Mouse (Mus musculus): ENCODE measurements around the gene Tas1r3. TPM values are rescaled to one million over a fixed set of nuclear protein-coding genes. Genes with fewer than 3 reads are reported as not detected.
A peak's percentile ranks its signal among the peaks of the same experiment; 100 is the strongest.

The Tas1r3 gene
- polyA plus RNA-seq, 1 experiment from 2014 or later = 0.11 TPM

GRCm38 (mm10) chr4:155840076-155841002 lies 22.8 kb downstream of the Tas1r3 start:
- WGBS = 14% methylated on average over 8 of the region's 8 CpGs
- Histone ChIP-seq H3K4me2 (replicated peaks; ENCODE audit: low read depth) (peak overlapping the region; percentile 97), H3K36me3 (ENCODE audit: control insufficient read depth, insufficient read depth, low read length) (peaks cover 4% of the 10 kb centered on the region; the same call in 1 of the 2 replicates), H3K27ac (replicated peaks) (peak overlapping the region; percentile 97), H3K4me1 (replicated peaks; ENCODE audit: control insufficient read depth, insufficient read depth) (0 out of 2 replicates have a peak, but pooled peaks cover 3% of the 10 kb centered on the region), H3K9ac (ENCODE audit: low read length) (peak overlapping the region; percentile 69), H3K9me3 (ENCODE audit: control insufficient read depth, low read length) (no peaks in the 10 kb centered on the region), H3K4me3 (ENCODE audit: low read depth, low read length) (peak overlapping the region; percentile 53), H3K27me3 (ENCODE audit: control insufficient read depth, insufficient read depth, low read length) (no peaks in the 10 kb centered on the region)
- ATAC-seq (ENCODE audit: low FRiP score, low TSS enrichment) = peak; percentile 1; the same call in 1 of the 2 replicates
- DNase-seq (ENCODE audit: low spot score) = no peak
- no peak for TF ChIP-seq CTCF (IDR thresholded peaks at IDR 0.05; ENCODE audit: low read depth)
- TF ChIP-seq EP300 (optimal IDR thresholded peaks at IDR 0.05) = no peak

GRCm38 (mm10) chr4:155839483-155839910 lies 23.7 kb downstream of the Tas1r3 start, which contains the start of gene Mxra8:
Gene Mxra8 (plus strand): TSS chr4:155839680.
- Histone ChIP-seq H3K27ac (replicated peaks) (peak within 1 kb of the TSS; percentile 97), H3K36me3 (ENCODE audit: control insufficient read depth, insufficient read depth, low read length) (peaks cover 4% of the 10 kb centered on the region; the same call in 1 of the 2 replicates), H3K9me3 (ENCODE audit: control insufficient read depth, low read length) (no peaks in the 10 kb centered on the region), H3K4me1 (replicated peaks; ENCODE audit: control insufficient read depth, insufficient read depth) (0 out of 2 replicates have a peak, but pooled peaks cover 3% of the 10 kb centered on the region), H3K4me2 (replicated peaks; ENCODE audit: low read depth) (peak within 1 kb of the TSS; percentile 97), H3K4me3 (ENCODE audit: low read depth, low read length) (peak within 1 kb of the TSS; percentile 53), H3K27me3 (ENCODE audit: control insufficient read depth, insufficient read depth, low read length) (no peaks in the 10 kb centered on the region), H3K9ac (ENCODE audit: low read length) (peak within 1 kb of the TSS; percentile 69)
- ATAC-seq (ENCODE audit: low FRiP score, low TSS enrichment) = peak; percentile 91
- DNase-seq (ENCODE audit: low spot score) = peak; percentile 81
- WGBS = 9% methylated on average over 16 of the region's 16 CpGs
- no peak for TF ChIP-seq CTCF (IDR thresholded peaks at IDR 0.05; ENCODE audit: low read depth)
- TF ChIP-seq EP300 (optimal IDR thresholded peaks at IDR 0.05) = no peak

- Histone ChIP-seq H3K4me3 (ENCODE audit: low read depth, low read length) (no peak overlapping the region; the same call in 1 of the 2 replicates), H3K36me3 (ENCODE audit: control insufficient read depth, insufficient read depth, low read length) (peaks cover 4% of the 10 kb centered on the region; the same call in 1 of the 2 replicates), H3K27ac (replicated peaks) (peak overlapping the region; percentile 97), H3K27me3 (ENCODE audit: control insufficient read depth, insufficient read depth, low read length) (no peaks in the 10 kb centered on the region), H3K4me2 (replicated peaks; ENCODE audit: low read depth) (peak overlapping the region; percentile 97), H3K9me3 (ENCODE audit: control insufficient read depth, low read length) (no peaks in the 10 kb centered on the region), H3K9ac (ENCODE audit: low read length) (0 out of 2 replicates have a peak overlapping the region, but pooled peaks have one; percentile 31), H3K4me1 (replicated peaks; ENCODE audit: control insufficient read depth, insufficient read depth) (0 out of 2 replicates have a peak, but pooled peaks cover 3% of the 10 kb centered on the region)
- ATAC-seq (ENCODE audit: low FRiP score, low TSS enrichment) = peak; percentile 6; the same call in 1 of the 2 replicates
- no peak for DNase-seq (ENCODE audit: low spot score)
- 32% methylated on average over 8 of the region's 8 CpGs for WGBS
- TF ChIP-seq CTCF (IDR thresholded peaks at IDR 0.05; ENCODE audit: low read depth) = no peak
- no peak for TF ChIP-seq EP300 (optimal IDR thresholded peaks at IDR 0.05)
These were observed 24.7 kb downstream of the Tas1r3 start for GRCm38 (mm10) chr4:155838187-155839153.

GRCm38 (mm10) chr4:155837404-155838010 lies 25.7 kb downstream of the Tas1r3 start:
- no peak for DNase-seq (ENCODE audit: low spot score)
- H3K4me3 ChIP-seq (ENCODE audit: low read depth, low read length) = no peak overlapping the region

GRCm38 (mm10) chr4:155833836-155834235 lies 29.3 kb downstream of the Tas1r3 start:
- Histone ChIP-seq H3K27ac (replicated peaks) (peak overlapping the region; percentile 81), H3K9ac (ENCODE audit: low read length) (no peak overlapping the region), H3K9me3 (ENCODE audit: control insufficient read depth, low read length) (no peaks in the 10 kb centered on the region), H3K4me2 (replicated peaks; ENCODE audit: low read depth) (no peak overlapping the region), H3K4me3 (ENCODE audit: low read depth, low read length) (no peak overlapping the region), H3K36me3 (ENCODE audit: control insufficient read depth, insufficient read depth, low read length) (no peaks in the 10 kb centered on the region), H3K27me3 (ENCODE audit: control insufficient read depth, insufficient read depth, low read length) (no peaks in the 10 kb centered on the region), H3K4me1 (replicated peaks; ENCODE audit: control insufficient read depth, insufficient read depth) (no peaks in the 10 kb centered on the region)
- ATAC-seq (ENCODE audit: low FRiP score, low TSS enrichment) (peak; percentile 8; the same call in 1 of the 2 replicates), DNase-seq (ENCODE audit: low spot score) (peak; percentile 80)
- TF ChIP-seq EP300 (optimal IDR thresholded peaks at IDR 0.05) (peak; percentile 20), CTCF (IDR thresholded peaks at IDR 0.05; ENCODE audit: low read depth) (peak; percentile 86)
- WGBS = 7% methylated on average over 2 of the region's 2 CpGs

More at GRCm38 (mm10) chr4:155837404-155838010, 25.7 kb downstream of the Tas1r3 start:
- TF ChIP-seq CTCF (IDR thresholded peaks at IDR 0.05; ENCODE audit: low read depth) (no peak), EP300 (optimal IDR thresholded peaks at IDR 0.05) (no peak)
- 56% methylated on average over 11 of the region's 11 CpGs for WGBS
- no peak overlapping the region for H3K9ac ChIP-seq (ENCODE audit: low read length)
- H3K27ac ChIP-seq (replicated peaks) = peak overlapping the region; percentile 97
- no peaks in the 10 kb centered on the region for H3K36me3 ChIP-seq (ENCODE audit: control insufficient read depth, insufficient read depth, low read length)
- 0 out of 2 replicates have a peak, but pooled peaks cover 3% of the 10 kb centered on the region for H3K4me1 ChIP-seq (replicated peaks; ENCODE audit: control insufficient read depth, insufficient read depth)
- no peak for ATAC-seq (ENCODE audit: low FRiP score, low TSS enrichment)
- no peaks in the 10 kb centered on the region for H3K9me3 ChIP-seq (ENCODE audit: control insufficient read depth, low read length)
- H3K27me3 ChIP-seq (ENCODE audit: control insufficient read depth, insufficient read depth, low read length) = no peaks in the 10 kb centered on the region
- H3K4me2 ChIP-seq (replicated peaks; ENCODE audit: low read depth) = peak overlapping the region; percentile 18
